Mouse (Mus musculus): ENCODE data around the gene Foxj1. TPM values are rescaled to one million over a fixed set of nuclear protein-coding genes. Genes with fewer than 3 reads are reported as not detected.
"Not testable (repeated sequence)": the region's sequence is repeated elsewhere in the genome, so short reads cannot be mapped to it uniquely, and the experiment has no call there.

Foxj1 gene
- total RNA-seq (2021), result 0.23 and 0.30 TPM in 2 replicates
- long read RNA-seq, experiment 1, result 0 reads
- long read RNA-seq, experiment 2, result 0 reads

DNA sequence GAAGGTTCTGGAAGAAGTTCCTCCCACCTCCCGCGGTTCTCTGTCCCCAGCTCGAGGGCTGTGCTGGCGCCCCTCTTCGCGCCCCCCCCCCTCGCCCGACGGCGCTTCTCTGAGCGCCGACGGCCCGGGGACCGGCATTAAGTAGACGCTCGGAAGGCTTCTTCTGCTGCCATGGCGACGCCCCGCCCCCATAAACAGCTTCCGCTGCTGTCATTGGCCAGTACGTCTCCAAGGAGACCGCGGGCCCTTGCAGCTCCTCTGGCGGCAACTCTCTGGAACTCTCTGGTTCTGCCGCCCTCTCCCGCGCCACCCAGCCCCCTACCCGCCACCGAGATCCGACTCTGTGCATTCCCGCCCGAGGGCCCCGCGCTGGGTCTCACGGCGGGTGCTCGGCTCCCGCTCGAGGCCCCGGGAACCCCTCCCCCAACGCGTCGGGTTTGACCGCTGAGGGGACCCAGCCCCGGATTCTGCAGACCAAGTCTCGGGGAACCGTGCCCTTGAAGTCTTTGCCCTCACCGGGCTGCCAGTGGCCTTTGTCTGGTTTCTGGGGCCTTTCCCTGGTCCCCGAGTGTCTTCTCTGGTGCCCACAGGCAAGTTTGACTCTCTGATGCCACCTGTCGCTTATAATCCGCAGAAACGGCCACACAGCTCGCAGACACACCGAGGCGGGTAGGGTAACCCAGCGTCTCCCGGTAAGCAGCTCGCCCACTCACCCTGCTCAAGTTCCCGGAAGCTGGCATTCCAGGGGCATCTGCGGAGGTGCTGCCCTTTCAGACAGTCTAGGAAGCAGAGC, at the start of gene Foxj1:
TSS of gene Foxj1 (minus strand) at position 156 of the 793 bp plus-strand sequence.
- peak; percentile 98 for DNase-seq

DNA sequence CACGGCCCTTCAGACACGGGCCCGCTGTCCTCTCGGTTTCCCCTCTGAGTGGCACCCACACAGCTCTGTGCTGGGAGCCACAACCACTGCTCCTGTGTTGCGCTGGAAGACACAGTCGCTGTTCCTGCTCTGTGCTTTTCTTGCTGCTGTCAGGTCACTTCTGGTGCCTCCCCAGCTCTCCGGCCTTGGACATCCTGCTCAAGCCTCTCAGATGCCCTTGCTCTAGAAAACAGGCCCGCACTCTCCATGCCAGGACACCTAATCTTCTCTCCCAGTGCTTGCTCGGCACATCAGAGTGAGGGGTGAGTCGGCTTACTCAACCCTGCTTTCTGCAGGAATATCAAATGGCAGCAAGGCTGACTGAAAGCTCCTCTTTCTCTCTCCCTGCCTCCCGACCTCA, 49.0 kb upstream of the Foxj1 start:
- peak; percentile 74 for DNase-seq

DNA sequence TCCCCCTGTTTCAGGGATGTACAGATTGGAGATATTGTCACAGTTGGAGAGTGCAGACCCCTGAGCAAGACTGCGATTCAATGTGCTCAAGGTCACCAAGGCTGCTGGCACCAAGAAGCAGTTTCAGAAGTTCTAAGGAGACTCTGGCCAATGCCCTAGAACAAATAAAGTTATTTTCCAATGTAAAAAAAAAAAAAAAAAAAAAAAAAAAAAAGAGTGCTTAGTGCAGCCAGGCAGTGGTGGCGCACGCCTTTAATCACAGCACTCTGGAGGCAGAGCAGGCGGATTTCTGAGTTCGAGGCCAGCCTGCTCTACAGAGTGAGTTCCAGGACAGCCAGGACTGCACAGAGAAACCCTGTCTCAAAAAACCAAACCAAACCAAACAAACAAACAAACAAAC, 47.9 kb upstream of the Foxj1 start:
- not testable (repeated sequence) for DNase-seq

DNA sequence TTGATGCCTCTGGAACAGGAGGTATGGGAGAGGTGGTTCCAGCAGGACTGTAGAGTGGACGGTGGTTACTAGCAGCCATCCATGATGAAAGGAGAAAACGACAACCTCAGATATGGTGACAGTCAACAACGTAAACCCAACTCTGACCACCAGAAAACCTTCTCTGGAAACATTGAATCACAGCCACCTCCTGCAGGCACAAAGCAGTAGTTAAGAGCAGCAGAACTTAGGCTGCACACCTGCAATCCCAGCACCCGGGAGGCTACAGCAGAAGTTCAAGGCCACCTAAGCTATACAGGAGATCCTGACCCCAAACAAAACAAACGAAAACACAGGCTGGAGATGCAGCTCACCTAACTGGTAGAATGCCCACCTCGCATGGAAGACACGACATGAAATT, 45.6 kb upstream of the Foxj1 start:
- no peak for DNase-seq

DNA sequence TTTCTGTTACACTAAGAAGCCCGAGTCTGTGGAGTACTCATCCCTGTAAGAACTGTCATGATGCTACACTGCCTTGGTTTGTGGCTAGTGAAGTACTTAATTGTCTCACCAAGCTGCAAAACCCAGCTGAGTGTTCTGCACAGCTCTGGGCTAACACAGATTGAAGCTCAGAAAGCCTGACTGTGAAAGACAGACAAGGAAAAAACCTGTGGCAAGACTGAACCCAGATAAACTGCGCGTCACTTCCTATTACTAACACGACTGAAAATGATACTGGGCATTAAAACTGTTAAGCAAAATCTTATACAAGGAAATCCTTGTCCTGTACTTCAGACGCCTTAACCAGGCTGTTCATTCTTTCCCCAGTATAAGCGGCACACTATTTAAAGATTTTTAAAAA, 44.3 kb upstream of the Foxj1 start:
- no peak for DNase-seq

DNA sequence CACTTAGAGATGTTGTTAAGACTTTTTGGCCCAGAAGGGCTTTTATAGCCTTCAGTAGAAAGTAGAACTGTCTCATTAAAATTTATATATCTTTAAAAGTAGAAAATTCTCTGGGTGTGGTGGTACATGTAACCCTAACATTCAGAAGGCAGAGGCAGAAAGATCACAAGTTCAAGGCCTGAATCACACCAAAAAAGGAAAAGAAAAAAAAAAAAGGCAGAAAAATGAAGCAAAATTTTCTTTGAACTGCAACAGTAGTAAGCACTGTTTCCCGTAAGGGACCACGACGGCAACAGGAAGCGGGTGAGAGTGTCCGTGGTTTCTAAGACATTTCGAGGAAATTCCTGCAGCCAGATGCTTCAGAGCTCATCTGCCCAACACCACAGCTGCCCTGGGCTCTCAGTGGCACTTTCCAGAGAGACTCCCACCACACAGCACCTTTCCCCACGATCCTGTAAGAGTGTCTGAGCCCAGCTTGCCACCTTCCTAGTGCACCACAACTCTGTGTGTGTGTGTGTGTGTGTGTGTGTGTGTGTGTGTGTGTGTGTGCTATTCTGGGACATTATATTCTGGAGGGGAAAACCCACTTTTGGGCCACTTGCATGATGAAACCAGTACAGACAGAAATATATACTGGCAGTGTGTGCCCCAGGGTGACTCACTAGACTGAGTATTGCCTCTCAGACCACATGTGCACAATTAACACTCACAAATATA, 41.9 kb upstream of the Foxj1 start:
- peak; percentile 28 for DNase-seq

DNA sequence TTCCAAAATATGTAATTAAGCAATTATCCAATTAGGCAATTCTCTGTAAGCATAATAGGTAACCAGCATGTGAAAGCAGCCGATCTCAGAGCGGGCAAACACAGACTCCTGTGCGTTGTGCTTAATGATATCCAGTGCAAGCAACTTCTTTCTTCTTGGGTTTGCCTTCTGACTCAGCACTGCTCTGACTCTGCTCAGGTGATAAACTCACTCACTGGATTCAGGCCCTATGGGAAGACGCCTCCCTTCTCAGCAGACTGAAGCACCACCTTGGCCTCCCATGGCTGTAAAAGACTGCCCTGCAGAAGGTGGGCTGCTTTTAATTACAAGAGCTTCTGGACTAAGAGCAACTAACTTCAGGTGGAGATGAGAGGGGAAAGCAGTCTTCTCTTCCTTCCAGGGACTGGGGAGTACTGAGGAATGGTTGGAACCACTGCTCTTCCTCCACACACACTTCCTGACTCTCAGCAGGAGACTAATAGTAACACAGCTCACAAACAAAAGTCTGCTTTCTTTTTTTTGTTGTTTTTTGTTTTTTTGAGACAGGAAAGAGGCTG, 36.8 kb upstream of the Foxj1 start:
- DNase-seq, result no peak

DNA sequence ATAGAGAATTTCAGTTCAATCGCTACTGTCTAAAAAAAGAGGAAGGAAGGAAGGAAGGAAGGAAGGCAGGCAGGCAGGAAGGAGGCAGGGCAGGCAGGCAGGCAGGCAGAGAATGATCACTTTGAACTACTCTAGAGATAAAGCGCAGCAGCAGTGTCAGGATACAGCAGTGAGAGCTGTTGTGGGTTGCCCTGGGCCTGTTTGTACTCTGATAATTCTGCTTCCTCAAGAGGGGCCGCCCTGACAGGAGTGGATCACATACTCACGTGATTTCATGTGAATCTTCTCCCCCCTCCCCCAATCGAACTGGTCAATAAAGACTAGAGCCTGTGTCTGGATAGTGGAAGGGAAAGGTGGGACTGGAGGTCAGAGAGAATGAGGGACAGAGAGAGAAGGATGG, 34.4 kb upstream of the Foxj1 start:
- DNase-seq, result no peak

DNA sequence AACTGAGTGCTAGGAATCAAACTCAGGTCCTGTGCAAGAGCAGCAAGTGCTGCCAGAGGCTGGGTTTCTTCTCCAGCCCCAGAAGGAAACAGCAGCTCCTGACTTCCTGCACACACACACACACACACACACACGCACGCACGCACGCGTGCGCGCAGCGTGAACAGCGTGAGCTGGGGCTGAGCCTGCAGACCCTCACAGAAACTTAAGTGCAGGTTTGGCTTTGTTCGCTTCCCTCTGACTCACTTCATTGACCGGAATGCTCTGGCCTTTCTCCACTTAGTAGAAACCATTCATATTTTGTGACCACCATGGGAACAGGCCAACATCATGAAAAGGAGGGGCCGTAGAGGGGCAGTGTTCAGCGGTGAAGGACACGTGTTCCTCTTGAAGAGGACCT, 33.9 kb upstream of the Foxj1 start:
- DNase-seq, result no peak

DNA sequence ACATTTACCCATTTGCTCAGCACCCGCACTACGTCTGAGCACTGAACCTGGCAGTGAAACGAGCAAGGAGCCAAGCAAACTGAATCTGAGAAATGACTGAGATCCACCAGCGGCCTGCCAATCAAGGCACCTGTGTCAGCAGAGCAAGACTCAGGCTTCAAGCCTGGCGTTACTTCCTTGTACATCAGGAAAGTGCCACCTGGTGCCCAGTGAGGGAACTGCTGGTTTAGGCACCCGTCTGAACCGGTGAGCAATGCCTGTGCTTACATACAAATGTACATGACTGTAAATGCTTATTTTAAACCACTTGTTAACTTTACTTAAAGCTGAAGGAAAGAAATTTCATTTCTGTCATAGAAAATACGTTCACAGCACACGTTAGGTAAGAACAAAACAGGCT, 32.9 kb upstream of the Foxj1 start:
- peak; percentile 90 for DNase-seq

DNA sequence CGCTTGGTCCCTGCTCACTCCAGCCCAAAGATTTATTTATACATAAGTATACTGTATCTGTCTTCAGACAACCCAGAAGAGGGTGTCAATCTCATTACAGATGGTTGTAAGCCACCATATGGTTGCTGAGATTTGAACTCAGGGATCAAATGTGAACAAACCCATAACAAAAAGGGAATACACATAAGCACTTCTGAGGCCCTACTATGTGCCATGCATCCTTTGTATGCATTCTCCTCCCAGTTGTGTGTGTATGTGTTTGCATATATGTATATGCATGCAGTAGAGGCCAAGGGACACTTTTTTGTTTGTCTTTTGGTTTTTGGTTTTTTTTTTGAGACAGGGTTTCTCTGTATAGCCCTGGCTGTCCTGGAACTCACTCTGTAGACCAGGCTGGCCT, 31.4 kb upstream of the Foxj1 start:
- DNase-seq, result no peak

DNA sequence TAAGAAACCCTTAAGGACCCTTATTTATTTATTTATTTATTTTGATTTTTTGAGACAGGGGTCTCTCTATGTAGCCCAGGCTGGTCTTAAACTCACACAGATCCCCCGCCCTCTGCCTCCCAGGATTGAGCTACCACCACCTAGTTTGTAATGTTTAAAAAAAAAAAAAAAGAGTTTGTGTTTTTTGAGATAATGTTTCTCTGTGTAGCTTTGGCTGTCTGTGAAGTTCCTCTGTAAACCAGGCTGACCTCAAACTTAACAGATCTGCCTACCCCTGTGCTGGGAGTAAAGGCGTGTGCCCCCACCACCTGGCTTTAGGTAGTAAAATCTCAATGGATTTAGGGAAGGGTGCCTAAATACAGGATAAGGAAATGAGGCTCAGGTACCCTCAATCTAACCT, 30.9 kb upstream of the Foxj1 start:
- no peak for DNase-seq

DNA sequence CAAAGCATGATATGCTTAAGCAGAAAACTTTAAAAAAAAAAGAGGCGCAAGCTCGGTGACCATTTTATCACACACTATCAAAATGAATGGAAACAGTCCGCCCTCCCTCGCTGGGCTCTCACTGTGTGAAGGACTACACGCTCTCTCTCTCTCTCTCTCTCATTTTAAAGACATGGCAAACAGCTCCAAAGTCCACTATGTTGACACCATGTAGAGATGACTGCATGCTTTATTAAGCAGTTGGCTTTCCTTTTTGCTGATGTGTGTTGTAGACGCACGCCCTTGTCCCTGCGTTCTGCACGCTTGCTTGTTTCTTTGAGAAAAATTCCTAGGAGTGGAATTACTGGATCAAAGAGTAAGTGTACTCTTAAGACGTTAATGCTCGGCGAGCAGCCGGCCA, 30.2 kb upstream of the Foxj1 start:
- DNase-seq, result no peak

DNA sequence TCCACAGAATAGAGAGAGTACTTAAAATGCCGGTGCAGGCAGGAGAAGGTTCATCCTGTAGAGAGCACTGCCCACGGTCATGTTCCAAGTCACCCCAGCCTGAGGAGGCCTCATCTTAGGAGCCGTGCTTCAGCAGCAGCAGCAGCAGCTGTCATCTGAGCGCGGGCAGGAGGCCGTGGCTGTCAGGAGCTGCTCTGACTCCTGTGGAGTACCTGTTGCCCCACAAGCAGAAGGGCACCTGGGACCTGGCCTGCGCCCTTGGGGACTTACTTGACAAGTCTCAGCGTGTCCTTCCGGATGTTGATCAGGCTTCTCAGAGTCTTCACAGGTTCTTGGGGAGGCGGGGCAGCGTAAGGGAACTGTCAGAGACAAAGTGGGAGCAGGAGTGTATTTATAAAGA, 26.8 kb upstream of the Foxj1 start:
- no peak for DNase-seq

DNA sequence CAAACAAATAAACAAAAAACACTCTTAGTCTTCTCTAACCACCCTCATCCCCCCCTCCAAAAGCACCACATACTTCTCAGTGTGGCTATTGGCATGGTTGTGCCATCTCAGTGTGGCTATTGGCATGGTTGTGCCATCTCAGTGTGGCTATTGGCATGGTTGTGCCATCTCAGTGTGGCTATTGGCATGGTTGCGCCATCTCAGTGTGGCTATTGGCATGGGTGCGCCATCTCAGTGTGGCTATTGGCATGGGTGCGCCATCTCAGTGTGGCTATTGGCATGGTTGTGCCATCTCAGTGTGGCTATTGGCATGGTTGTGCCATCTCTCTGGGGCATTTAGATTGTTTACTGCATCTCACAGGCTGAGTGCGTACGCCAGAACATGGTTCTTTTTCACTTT, 25.7 kb upstream of the Foxj1 start:
- DNase-seq, result not testable (repeated sequence)

DNA sequence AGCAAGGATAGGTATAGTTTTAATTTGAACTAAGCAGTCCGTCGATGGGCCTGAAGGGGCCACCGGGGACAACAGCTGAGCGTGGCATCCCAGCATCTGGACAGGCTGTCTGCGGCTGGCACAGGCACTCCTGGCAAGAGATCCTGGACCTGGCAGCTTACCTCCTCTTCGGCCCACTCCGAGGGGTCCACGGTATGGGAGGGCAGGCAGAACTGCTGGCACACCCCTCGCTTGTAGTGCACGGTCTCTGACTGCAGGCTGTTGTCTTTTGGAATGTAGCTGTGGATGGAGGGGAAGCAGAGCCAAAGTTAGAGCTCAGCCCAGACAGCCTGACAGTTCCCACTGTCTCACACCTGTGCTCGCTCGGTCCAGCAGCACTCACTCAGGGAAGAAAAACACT, 24.5 kb upstream of the Foxj1 start:
- DNase-seq, result no peak

DNA sequence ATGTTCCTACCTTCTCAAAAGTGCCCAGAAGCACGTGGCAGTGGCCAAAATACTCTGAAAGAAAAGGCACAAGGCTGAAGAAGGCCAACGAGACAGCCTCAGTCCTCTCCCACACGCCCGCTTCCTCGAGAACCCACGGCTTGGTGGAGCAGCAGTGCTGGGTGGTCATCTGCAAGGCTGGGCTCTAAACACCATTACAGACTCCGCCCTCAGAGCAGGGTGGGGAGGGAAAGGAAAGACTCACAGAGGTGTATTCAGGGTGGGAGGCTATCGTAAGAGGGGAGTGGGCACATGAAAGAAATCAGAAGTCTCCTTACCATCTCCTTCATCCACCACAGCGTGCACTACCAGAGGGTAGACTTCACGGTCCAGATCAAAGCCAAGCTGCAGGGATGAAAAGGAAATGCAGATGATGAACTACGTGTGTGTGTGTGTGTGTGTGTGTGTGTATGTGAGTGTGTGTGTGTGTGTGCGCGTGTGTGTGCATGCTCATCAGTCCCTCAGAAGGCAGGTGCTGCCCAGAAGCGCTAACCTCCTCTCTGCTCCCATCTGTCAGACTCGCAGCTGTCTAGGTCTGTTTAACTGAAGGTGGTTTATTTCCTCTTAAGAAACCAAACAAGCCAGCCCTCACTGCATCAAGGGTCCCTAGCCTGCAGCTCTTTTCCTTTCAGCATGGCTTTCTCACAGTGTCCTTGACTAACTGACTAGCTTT, 23.9 kb upstream of the Foxj1 start:
- DNase-seq, result no peak

DNA sequence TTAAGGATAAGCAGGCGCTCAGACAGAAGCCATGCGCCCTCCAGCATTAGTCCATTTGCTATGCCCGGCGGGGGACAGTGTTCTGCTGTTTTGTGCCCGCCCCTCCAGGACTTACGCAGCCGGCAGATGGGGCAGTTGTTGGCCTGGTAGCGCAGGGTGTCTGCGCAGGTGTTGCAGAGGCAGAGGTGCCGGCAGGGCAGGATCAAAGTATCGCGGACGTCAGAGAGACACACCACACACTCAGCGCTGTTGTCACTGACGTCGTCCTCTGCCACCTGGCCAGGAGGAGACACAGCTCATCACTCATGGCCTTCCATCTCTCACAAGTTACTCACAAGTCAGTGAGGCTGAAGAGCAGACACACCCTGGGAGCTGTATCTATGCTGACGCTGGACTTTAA, 19.3 kb upstream of the Foxj1 start:
- peak; percentile 37 for DNase-seq

DNA sequence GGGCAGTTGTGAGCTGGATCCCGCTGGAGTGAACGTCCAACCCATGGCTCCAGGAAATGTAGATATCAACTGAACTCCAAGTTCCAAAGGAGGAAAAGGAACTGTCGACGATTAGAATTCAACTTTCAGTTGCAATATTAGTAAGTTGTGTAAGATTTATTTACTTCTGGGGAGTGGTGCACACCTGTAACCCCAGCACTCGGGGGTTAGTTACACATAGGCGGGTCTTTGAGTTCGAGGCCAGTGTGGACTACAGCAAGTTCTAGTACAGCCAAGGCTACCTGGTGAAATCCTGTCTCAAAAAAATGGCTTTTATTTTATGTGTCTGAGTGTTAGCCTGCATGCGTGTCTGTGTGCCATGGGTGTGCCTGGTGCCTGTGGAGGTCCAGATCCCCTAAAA, 18.3 kb upstream of the Foxj1 start:
- no peak for DNase-seq

DNA sequence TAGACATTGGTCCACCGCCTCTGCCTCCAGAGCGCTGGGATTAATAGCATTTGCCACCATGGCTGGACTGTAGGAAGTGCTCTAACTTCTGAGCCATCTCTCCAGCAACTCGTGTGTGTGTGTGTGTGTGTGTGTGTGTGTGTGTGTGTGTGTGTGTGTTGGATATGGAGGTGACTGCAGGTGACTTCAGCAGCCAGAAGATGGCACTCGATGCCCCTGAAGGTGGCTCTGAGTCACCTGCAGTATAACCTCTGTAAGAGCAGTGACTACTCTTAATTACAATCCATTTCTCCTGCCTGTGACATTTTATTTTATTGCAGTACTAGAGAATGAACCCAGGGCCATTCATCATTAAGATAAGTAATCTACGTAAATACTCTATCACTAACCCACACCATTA, 16.1 kb upstream of the Foxj1 start:
- DNase-seq, result no peak

DNA sequence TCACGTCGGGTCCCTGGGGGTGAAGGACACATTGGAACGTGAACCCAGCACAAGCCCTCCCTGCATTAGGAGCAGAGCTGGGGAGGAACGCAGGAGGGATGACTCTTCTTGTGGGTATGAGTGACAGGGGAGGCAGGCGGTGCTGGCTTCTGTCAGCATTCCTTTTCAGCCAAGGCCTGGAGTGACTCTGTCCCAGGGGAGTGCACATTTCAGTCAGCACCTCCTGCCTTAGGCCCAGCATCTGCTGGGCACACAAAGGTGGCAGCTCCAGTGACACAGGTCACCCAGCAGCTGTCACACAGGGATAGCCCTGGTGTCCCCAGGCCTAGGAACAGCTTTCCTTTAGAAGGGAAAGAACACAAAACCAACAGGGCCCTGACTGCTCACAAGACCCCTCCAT, 12.8 kb upstream of the Foxj1 start:
- no peak for DNase-seq

DNA sequence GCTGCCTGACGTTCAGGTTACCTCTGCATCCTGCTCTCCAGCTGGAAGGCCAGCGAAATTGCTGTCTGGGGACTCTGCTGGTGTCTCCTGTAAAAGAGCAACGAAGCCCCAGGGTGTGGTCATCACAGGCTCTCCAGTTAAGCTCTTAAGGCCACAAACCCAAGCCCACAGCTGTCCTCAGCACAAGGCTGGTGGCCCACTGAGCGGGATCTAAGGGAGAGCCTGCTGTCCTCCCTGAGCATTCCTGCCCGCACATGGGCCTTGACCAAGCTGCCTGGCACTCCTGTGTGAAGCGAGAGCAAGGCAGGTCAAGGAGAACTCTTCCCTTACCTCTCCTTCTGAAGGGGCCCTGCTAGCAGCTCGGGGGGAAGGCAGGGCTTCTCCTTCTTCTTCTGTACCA, 11.8 kb upstream of the Foxj1 start:
- no peak for DNase-seq

Data from adrenal gland, postnatal 14 days (tissue).